Mouse (Mus musculus) MEL (cell line): Measurements from ENCODE around the gene Adprh. TPM values are rescaled to one million over a fixed set of nuclear protein-coding genes. Genes with fewer than 3 reads are reported as not detected.

Source experiments
- DNase-seq: peaks from one replicate; pipeline ENCODE4 v3.0.0; 2011; ENCODE audit warnings: low read depth, low spot score
- H3K27ac ChIP-seq: 2 replicates; pipeline ENCODE4 v1.5.1; 2012; ENCODE audit warnings: low read depth, mild to moderate bottlenecking, control low read depth, low read length, moderate library complexity; ENCODE audit not compliant: control insufficient read depth
- H3K27me3 ChIP-seq, 2 experiments: fragments of 150-350 bp in 1 of 2; sonication (generic) in 1 of 2; 2 replicates each; pipeline ENCODE4 v1.6.1; 2012; ENCODE audit warnings: low read length in 2 of 2, mild to moderate bottlenecking in 2 of 2, improper control_type of control experiment in 1 of 2, moderate library complexity in 1 of 2; ENCODE audit not compliant: insufficient read depth in 2 of 2, control insufficient read depth in 1 of 2
- H3K36me3 ChIP-seq, 2 experiments: 2 replicates each; pipeline ENCODE4 v1.6.1; 2012 to 2014; ENCODE audit warnings: low read length in 2 of 2, improper control_type of control experiment in 1 of 2, inconsistent platforms in 1 of 2, mild to moderate bottlenecking in 1 of 2; ENCODE audit not compliant: insufficient read depth in 2 of 2, control insufficient read depth in 1 of 2
- H3K4me1 ChIP-seq, 2 experiments: fragments of 150-350 bp in 1 of 2; sonication (generic) in 1 of 2; 2 replicates each; pipeline ENCODE4 v1.6.1; 2012; ENCODE audit warnings: low read length in 2 of 2, improper control_type of control experiment in 1 of 2, mild to moderate bottlenecking in 1 of 2; ENCODE audit not compliant: insufficient read depth in 2 of 2, control insufficient read depth in 1 of 2
- H3K4me3 ChIP-seq, 2 experiments: fragments of 150-350 bp in 1 of 2; sonication (generic) in 1 of 2; 2 replicates each; pipeline ENCODE4 v1.5.1; 2012; ENCODE audit warnings: low read depth in 2 of 2, low read length in 2 of 2, mild to moderate bottlenecking in 2 of 2, moderate library complexity in 2 of 2, control low read depth in 1 of 2, improper control_type of control experiment in 1 of 2; ENCODE audit not compliant: control insufficient read depth in 1 of 2, insufficient read depth in 1 of 2
- H3K79me2 ChIP-seq: 2 replicates; pipeline ENCODE4 v1.6.1; 2012; ENCODE audit warnings: mild to moderate bottlenecking, low read length, moderate library complexity; ENCODE audit not compliant: control insufficient read depth, poor library complexity, insufficient read depth
- H3K9ac ChIP-seq: 2 replicates; pipeline ENCODE4 v1.6.1; 2012; ENCODE audit warnings: low read depth, mild to moderate bottlenecking, control low read depth, low read length, moderate library complexity; ENCODE audit not compliant: control insufficient read depth, poor library complexity, severe bottlenecking
- H3K9me3 ChIP-seq: fragments of 150-350 bp; sonication (generic); replicated peaks from 2 replicates; pipeline ENCODE4 v1.6.1; 2012; ENCODE audit warnings: mild to moderate bottlenecking, low read length, improper control_type of control experiment, moderate library complexity; ENCODE audit not compliant: insufficient read depth
- CHD2 ChIP-seq: IDR thresholded peaks from 2 replicates; pipeline ENCODE4 v1.6.1; 2011; ENCODE audit warnings: low read length, improper control_type of control experiment
- CTCF ChIP-seq, 3 experiments: IDR thresholded peaks in 2 of 3; conservative IDR thresholded peaks in 1 of 3; 2 replicates each; pipeline ENCODE4 v1.5.1; 2011 to 2012; ENCODE audit warnings: low read length in 3 of 3, low read depth in 2 of 3, mild to moderate bottlenecking in 2 of 3, improper control_type of control experiment in 1 of 3, inconsistent platforms in 1 of 3, mixed read lengths in 1 of 3, moderate library complexity in 1 of 3; ENCODE audit not compliant: control insufficient read depth in 1 of 3, insufficient read depth in 1 of 3, poor library complexity in 1 of 3, severe bottlenecking in 1 of 3
- ELF1 ChIP-seq: IDR thresholded peaks from 2 replicates; pipeline ENCODE4 v1.6.1; 2014; ENCODE audit warnings: low read depth, mild to moderate bottlenecking, inconsistent platforms, low read length, improper control_type of control experiment, moderate library complexity
- ETS1 ChIP-seq: IDR thresholded peaks from 2 replicates; pipeline ENCODE4 v1.6.1; 2012; ENCODE audit warnings: low read depth, mild to moderate bottlenecking, inconsistent platforms, low read length, improper control_type of control experiment, moderate library complexity
- GABPA ChIP-seq: IDR thresholded peaks from 2 replicates; pipeline ENCODE4 v1.6.1; 2012; ENCODE audit warnings: low read depth, mild to moderate bottlenecking, inconsistent platforms, low read length, improper control_type of control experiment, moderate library complexity
- GATA1 ChIP-seq: IDR thresholded peaks from 2 replicates; pipeline ENCODE4 v1.6.1; 2011; ENCODE audit warnings: low read depth, low read length, improper control_type of control experiment
- HCFC1 ChIP-seq: IDR thresholded peaks from 2 replicates; pipeline ENCODE4 v1.6.1; 2012; ENCODE audit warnings: low read depth, mild to moderate bottlenecking, inconsistent platforms, low read length, improper control_type of control experiment, moderate library complexity
- JUND ChIP-seq: IDR thresholded peaks from 2 replicates; pipeline ENCODE4 v1.6.1; 2011; ENCODE audit warnings: low read depth, mild to moderate bottlenecking, improper control_type of control experiment, low read length
- KAT2A ChIP-seq: conservative IDR thresholded peaks from 2 replicates; pipeline ENCODE4 v1.6.1; 2012; ENCODE audit warnings: low read depth, low read length, improper control_type of control experiment, inconsistent platforms
- MAFK ChIP-seq: IDR thresholded peaks from 2 replicates; pipeline ENCODE4 v1.6.1; 2011; ENCODE audit warnings: low read depth, mild to moderate bottlenecking, low read length, improper control_type of control experiment, borderline replicate concordance
- MEF2A ChIP-seq: IDR thresholded peaks from 2 replicates; pipeline ENCODE4 v1.6.1; 2014; ENCODE audit warnings: low read depth, mild to moderate bottlenecking, inconsistent platforms, low read length, improper control_type of control experiment; ENCODE audit not compliant: poor library complexity, insufficient replicate concordance, severe bottlenecking; ENCODE audit errors: extremely low read depth
- MXI1 ChIP-seq: IDR thresholded peaks from 2 replicates; pipeline ENCODE4 v1.6.1; 2011; ENCODE audit warnings: mild to moderate bottlenecking, low read depth, low read length, improper control_type of control experiment
- MYB ChIP-seq: IDR thresholded peaks from 2 replicates; pipeline ENCODE4 v1.6.1; 2011; ENCODE audit warnings: mild to moderate bottlenecking, low read depth, low read length, improper control_type of control experiment
- MYC ChIP-seq: IDR thresholded peaks from 2 replicates; pipeline ENCODE4 v1.6.1; 2011; ENCODE audit warnings: low read depth, mild to moderate bottlenecking, low read length, improper control_type of control experiment, moderate library complexity
- NELFE ChIP-seq: IDR thresholded peaks from 2 replicates; pipeline ENCODE4 v1.6.1; 2011; ENCODE audit warnings: low read depth, low read length, improper control_type of control experiment
- NRF1 ChIP-seq: IDR thresholded peaks from 2 replicates; pipeline ENCODE4 v1.6.1; 2014; ENCODE audit warnings: low read depth, mild to moderate bottlenecking, inconsistent platforms, low read length, improper control_type of control experiment, moderate library complexity; ENCODE audit not compliant: poor library complexity, insufficient read depth, severe bottlenecking
- POLR2A ChIP-seq, 2 experiments: IDR thresholded peaks; 2 replicates each; pipeline ENCODE4 v1.6.1; 2011 to 2012; ENCODE audit warnings: low read length in 2 of 2, mild to moderate bottlenecking in 2 of 2, control low read depth in 1 of 2, improper control_type of control experiment in 1 of 2, low read depth in 1 of 2, moderate library complexity in 1 of 2; ENCODE audit not compliant: control insufficient read depth in 1 of 2, insufficient read depth in 1 of 2, poor library complexity in 1 of 2
- POLR2AphosphoS2 ChIP-seq: IDR thresholded peaks from 2 replicates; pipeline ENCODE4 v1.6.1; 2011; ENCODE audit warnings: low read length, improper control_type of control experiment
- POLR2AphosphoS5 ChIP-seq: IDR thresholded peaks from 2 replicates; pipeline ENCODE4 v1.6.1; 2012; ENCODE audit warnings: low read depth, borderline replicate concordance, mild to moderate bottlenecking, inconsistent platforms, low read length, moderate library complexity, mixed read lengths
- RCOR1 ChIP-seq: IDR thresholded peaks from 2 replicates; pipeline ENCODE4 v1.6.1; 2012; ENCODE audit warnings: low read depth, mild to moderate bottlenecking, inconsistent platforms, low read length, improper control_type of control experiment
- SIN3A ChIP-seq: IDR thresholded peaks from 2 replicates; pipeline ENCODE4 v1.6.1; 2012; ENCODE audit warnings: low read length, improper control_type of control experiment, inconsistent platforms
- SMC3 ChIP-seq: IDR thresholded peaks from 2 replicates; pipeline ENCODE4 v1.6.1; 2011; ENCODE audit warnings: low read depth, low read length, improper control_type of control experiment
- TBP ChIP-seq: IDR thresholded peaks from 2 replicates; pipeline ENCODE4 v1.8.0; 2011; ENCODE audit warnings: low read depth, low read length, improper control_type of control experiment
- TCF12 ChIP-seq: IDR thresholded peaks from 2 replicates; pipeline ENCODE4 v1.6.1; 2014; ENCODE audit warnings: low read depth, mild to moderate bottlenecking, inconsistent platforms, low read length, improper control_type of control experiment, moderate library complexity
- USF1 ChIP-seq: IDR thresholded peaks from 2 replicates; pipeline ENCODE4 v1.6.1; 2014; ENCODE audit warnings: low read depth, mild to moderate bottlenecking, inconsistent platforms, low read length, improper control_type of control experiment, moderate library complexity
- USF2 ChIP-seq, 2 experiments: IDR thresholded peaks; 2 replicates each; pipeline ENCODE4 v1.6.1; 2011 to 2012; ENCODE audit warnings: improper control_type of control experiment in 2 of 2, low read length in 2 of 2, borderline replicate concordance in 1 of 2, inconsistent platforms in 1 of 2, low read depth in 1 of 2, mild to moderate bottlenecking in 1 of 2; ENCODE audit not compliant: insufficient read depth in 1 of 2
- ZC3H11A ChIP-seq: IDR thresholded peaks from 2 replicates; pipeline ENCODE4 v1.6.1; 2012; ENCODE audit warnings: low read depth, mild to moderate bottlenecking, inconsistent platforms, low read length, improper control_type of control experiment
- polyA plus RNA-seq, 2 experiments: library from polyadenylated mRNA; stranded (reverse) in 1 of 2; unstranded in 1 of 2; fragments of >175 nt in 1 of 2; fragments of >200 nt in 1 of 2; gene quantifications; 2 replicates each; pipeline versions ENCODE4 v1.2.1 to v1.2.4; 2012; ENCODE audit warnings: low replicate concordance in 2 of 2, low read depth in 1 of 2; ENCODE audit not compliant: insufficient read length in 2 of 2, insufficient read depth in 1 of 2, missing spikeins in 1 of 2
- total RNA-seq: library from RNA; depleted of rRNA; stranded (reverse); fragments of 300-350 nt; gene quantifications from 2 replicates; pipeline ENCODE4 v1.2.3, GENCODE M21; 2012

Adprh gene
- total and polyA plus RNA-seq, 3 experiments, result 20.1 to 86.7 TPM; not detected in 1

GRCm38 (mm10) chr16:38399076-38399475 lies 53.4 kb downstream of the Adprh start:
- peaks cover 0 to 19% of the 10 kb centered on the region in 2 experiments; a peak in 2 of 4 replicates for H3K36me3 ChIP-seq
- H3K9ac ChIP-seq, result no peak overlapping the region
- peaks cover 7 to 25% of the 10 kb centered on the region in 2 experiments for H3K4me1 ChIP-seq
- no peak for DNase-seq
- no peaks in the 10 kb centered on the region for H3K9me3 ChIP-seq
- TF ChIP-seq MYC (no peak), POLR2AphosphoS2 (no peak), MAFK (no peak), TCF12 (no peak), ETS1 (no peak), POLR2AphosphoS5 (no peak), JUND (no peak), TBP (no peak)
- TF ChIP-seq, all 39 proteins: peak for 0
- H3K79me2 ChIP-seq, result no peaks in the 10 kb centered on the region
- no peak overlapping the region for H3K4me3 ChIP-seq
- no peak overlapping the region for H3K27ac ChIP-seq
- no peaks in the 10 kb centered on the region for H3K27me3 ChIP-seq

GRCm38 (mm10) chr16:38398266-38398665 lies 54.2 kb downstream of the Adprh start:
- H3K4me1 ChIP-seq, result peaks cover 7 to 23% of the 10 kb centered on the region in 2 experiments

GRCm38 (mm10) chr16:38396155-38396554 lies 56.3 kb downstream of the Adprh start:
- peak overlapping the region; percentile 60 for H3K27ac ChIP-seq
- H3K36me3 ChIP-seq, result peaks cover 0 to 20% of the 10 kb centered on the region in 2 experiments; a peak in 2 of 4 replicates
- no peaks in the 10 kb centered on the region for H3K79me2 ChIP-seq
- peak overlapping the region; percentile 59 for H3K9ac ChIP-seq
- no peaks in the 10 kb centered on the region for H3K27me3 ChIP-seq
- peaks cover 7 to 23% of the 10 kb centered on the region in 2 experiments for H3K4me1 ChIP-seq
- DNase-seq, result peak; percentile 90
- peak overlapping the region; percentile 8 to 55; a peak in 3 of 4 replicates for H3K4me3 ChIP-seq
- H3K9me3 ChIP-seq, result no peaks in the 10 kb centered on the region
- TF ChIP-seq SMC3 (no peak), GABPA (no peak), MXI1 (peak; percentile 31; the same call in 1 of the 2 replicates), HCFC1 (no peak), ETS1 (peak; percentile 88), RCOR1 (no peak), GATA1 (no peak), ZC3H11A (no peak), JUND (peak; percentile 74; the same call in 1 of the 2 replicates), MEF2A (no peak), CHD2 (no peak), NRF1 (no peak), MYB (no peak), NELFE (no peak)

More at GRCm38 (mm10) chr16:38398266-38398665, 54.2 kb downstream of the Adprh start:
- no peaks in the 10 kb centered on the region for H3K9me3 ChIP-seq
- H3K36me3 ChIP-seq, result peaks cover 0 to 20% of the 10 kb centered on the region in 2 experiments; a peak in 2 of 4 replicates
- no peak overlapping the region for H3K4me3 ChIP-seq
- TF ChIP-seq NELFE (no peak), KAT2A (no peak), POLR2A (IDR thresholded peaks at IDR 0.05; ENCODE audit: control insufficient read depth in 1 of 2, insufficient read depth in 1 of 2, low read depth in 1 of 2, low read length in 2 of 2, poor library complexity in 1 of 2) (no peak), ETS1 (no peak), HCFC1 (no peak), MXI1 (no peak), USF1 (no peak), CTCF (IDR thresholded peaks at IDR 0.05 in 2 of 3, conservative IDR thresholded peaks at IDR 0.05 in 1 of 3; ENCODE audit: control insufficient read depth in 1 of 3, insufficient read depth in 1 of 3, low read depth in 2 of 3, low read length in 3 of 3, poor library complexity in 1 of 3, severe bottlenecking in 1 of 3) (no peak), ELF1 (no peak), MYC (no peak), NRF1 (no peak), CHD2 (no peak), USF2 (IDR thresholded peaks at IDR 0.05; ENCODE audit: borderline replicate concordance in 1 of 2, insufficient read depth in 1 of 2, low read depth in 1 of 2, low read length in 2 of 2) (no peak), SIN3A (no peak)
- H3K79me2 ChIP-seq, result no peaks in the 10 kb centered on the region
- no peak overlapping the region for H3K27ac ChIP-seq
- H3K27me3 ChIP-seq, result no peaks in the 10 kb centered on the region
- H3K9ac ChIP-seq, result no peak overlapping the region
- DNase-seq, result no peak
